Mouse (Mus musculus) G1E (cell line): ENCODE results near the gene Krtcap2. TPM values are rescaled to one million over a fixed set of nuclear protein-coding genes. Genes with fewer than 3 reads are reported as not detected.

Source experiments
- ATAC-seq: 2 replicates; pipeline ENCODE4 v1.8.0; 2016; ENCODE audit warnings: mild to moderate bottlenecking; ENCODE audit not compliant: insufficient number of reproducible peaks, poor library complexity, low FRiP score, severe bottlenecking; ENCODE audit errors: extremely low read depth
- DNase-seq: peaks from one replicate; pipeline ENCODE4 v3.0.0; 2012; ENCODE audit warnings: low spot score
- H3K27me3 ChIP-seq: 2 replicates; pipeline ENCODE4 v1.6.1; 2012; ENCODE audit warnings: mild to moderate bottlenecking, low read length, inconsistent platforms; ENCODE audit not compliant: insufficient read depth
- H3K36me3 ChIP-seq: replicated peaks from 2 replicates; pipeline ENCODE3; 2012; ENCODE audit warnings: mild to moderate bottlenecking, inconsistent platforms
- H3K4me1 ChIP-seq: 2 replicates; pipeline ENCODE4 v1.6.1; 2012; ENCODE audit warnings: low read depth, low read length, inconsistent platforms, mixed read lengths; ENCODE audit not compliant: insufficient read depth
- H3K4me3 ChIP-seq: 2 replicates; pipeline ENCODE4 v1.5.1; 2012; ENCODE audit warnings: low read depth, mild to moderate bottlenecking, inconsistent platforms, low read length, moderate library complexity, mixed read lengths
- H3K9me3 ChIP-seq: replicated peaks from 2 replicates; pipeline ENCODE4 v1.6.1; 2012; ENCODE audit warnings: inconsistent platforms
- CTCF ChIP-seq: IDR thresholded peaks from 2 replicates; pipeline ENCODE4 v1.5.1; 2012; ENCODE audit warnings: low read depth, low read length, inconsistent platforms, mixed read lengths
- GATA1 ChIP-seq: IDR thresholded peaks from 2 replicates; pipeline ENCODE4 v1.6.1; 2012; ENCODE audit warnings: borderline replicate concordance, low read length, inconsistent platforms, mixed read lengths
- GATA2 ChIP-seq: IDR thresholded peaks from 2 replicates; pipeline ENCODE4 v1.6.1; 2012; ENCODE audit warnings: low read depth, low read length, inconsistent platforms, borderline replicate concordance
- POLR2AphosphoS5 ChIP-seq: IDR thresholded peaks from 2 replicates; pipeline ENCODE4 v1.6.1; 2012; ENCODE audit warnings: low read depth, low read length, inconsistent platforms; ENCODE audit not compliant: insufficient replicate concordance
- TAL1 ChIP-seq: conservative IDR thresholded peaks from 2 replicates; pipeline ENCODE4 v1.6.1; 2012; ENCODE audit warnings: low read depth, low read length, inconsistent platforms, mixed read lengths
- polyA plus RNA-seq: library from polyadenylated mRNA; stranded (reverse); fragments of >175 nt; gene quantifications from 2 replicates; pipeline ENCODE4 v1.2.3, GENCODE M21; 2012
- total RNA-seq, 2 experiments: library from RNA; stranded (forward) in 1 of 2; stranded (reverse) in 1 of 2; fragments of 200-1000 nt in 1 of 2; fragments of >200 nt in 1 of 2; fragmentation: Nextera tagmentation in 1 of 2; gene quantifications; 2 replicates each; pipeline ENCODE4 v1.2.3; 2014 to 2017

The Krtcap2 gene
- total and polyA plus RNA-seq, 3 experiments = 86.4 to 145 (median 132) TPM

DNA sequence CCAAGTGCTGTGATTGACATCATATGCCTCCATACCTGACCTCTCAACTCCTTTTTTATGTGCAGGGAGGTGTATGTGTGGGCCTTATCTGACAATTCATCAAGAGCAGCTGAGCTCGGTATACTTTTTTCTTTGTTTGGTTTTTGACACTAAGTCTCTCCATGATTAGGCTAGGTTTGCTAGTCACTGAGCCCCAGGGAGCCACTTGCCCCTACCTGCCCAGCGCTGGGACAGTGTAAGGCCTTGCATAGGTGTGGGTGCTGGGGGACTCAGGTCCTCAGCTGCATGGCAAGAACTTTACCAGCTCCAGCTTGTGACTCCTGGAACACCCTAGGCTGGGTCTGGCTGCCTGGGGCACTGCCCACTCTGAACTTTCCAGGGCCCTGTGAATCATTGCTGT, 39.1 kb upstream of the Krtcap2 start:
- no peaks in the 10 kb centered on the region for H3K9me3 ChIP-seq
- H3K36me3 ChIP-seq = peaks cover 80% of the 10 kb centered on the region
- ATAC-seq (no peak), DNase-seq (no peak)
- no peak for TF ChIP-seq GATA1
- TF ChIP-seq GATA2 = no peak
- no peak for TF ChIP-seq CTCF
- TF ChIP-seq POLR2AphosphoS5 = no peak
- no peak for TF ChIP-seq TAL1
- H3K27me3 ChIP-seq = no peaks in the 10 kb centered on the region
- no peak overlapping the region for H3K4me3 ChIP-seq
- peaks cover 50% of the 10 kb centered on the region for H3K4me1 ChIP-seq

DNA sequence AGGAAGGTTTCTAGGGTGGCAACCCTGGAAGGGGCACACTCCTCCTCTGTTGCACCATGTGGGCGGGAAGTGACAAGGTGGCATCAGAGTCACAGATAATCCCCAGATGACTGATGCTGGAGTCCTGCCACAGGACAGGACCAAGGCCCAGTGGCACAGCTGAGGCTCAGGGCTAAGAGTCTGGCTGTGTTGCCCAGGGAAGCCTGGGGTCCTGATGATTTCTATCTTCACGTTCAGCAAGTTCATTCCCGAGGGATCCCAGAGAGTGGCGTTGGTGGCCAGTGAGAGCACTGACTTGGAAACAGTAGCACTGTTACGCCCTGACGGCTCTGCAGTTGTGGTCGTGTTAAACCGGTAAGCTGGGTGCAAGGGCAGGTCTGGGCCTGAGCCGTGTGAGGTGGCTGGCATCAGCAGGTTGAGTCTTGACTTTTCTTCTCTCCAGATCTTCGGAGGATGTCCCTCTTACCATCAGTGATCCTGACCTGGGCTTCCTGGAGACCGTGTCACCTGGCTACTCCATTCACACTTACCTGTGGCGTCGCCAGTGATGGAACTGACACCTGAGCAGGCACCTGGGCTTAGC, 37.6 kb upstream of the Krtcap2 start:
- TF ChIP-seq GATA1 = no peak
- TF ChIP-seq POLR2AphosphoS5 = no peak
- no peak for TF ChIP-seq TAL1
- no peak for TF ChIP-seq CTCF
- no peak for TF ChIP-seq GATA2
- Histone ChIP-seq H3K4me1 (peaks cover 60% of the 10 kb centered on the region), H3K27me3 (no peaks in the 10 kb centered on the region), H3K36me3 (peaks cover 90% of the 10 kb centered on the region), H3K4me3 (no peak overlapping the region), H3K9me3 (no peaks in the 10 kb centered on the region)
- DNase-seq (no peak), ATAC-seq (no peak)

DNA sequence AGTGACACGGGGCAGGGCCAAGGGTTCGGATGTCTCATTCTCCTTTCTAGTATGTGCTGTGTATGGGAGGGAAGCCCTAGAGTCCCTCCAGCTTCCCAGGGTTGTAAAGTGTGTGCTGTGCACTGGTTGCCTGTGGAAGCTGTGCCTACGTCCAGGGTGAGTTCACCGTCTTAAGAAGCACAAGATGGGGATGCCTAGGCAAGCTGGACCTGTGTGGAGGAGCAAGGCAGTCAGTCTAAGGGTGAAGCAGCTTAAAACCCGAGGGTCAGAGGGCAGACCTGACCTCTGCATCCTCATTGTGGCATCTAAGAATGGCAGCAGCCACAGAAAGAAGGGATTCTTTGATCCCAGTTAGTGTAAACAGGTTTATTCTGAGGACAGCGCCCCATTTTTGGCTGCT, 37.0 kb upstream of the Krtcap2 start:
- H3K4me1 ChIP-seq = peaks cover 56% of the 10 kb centered on the region
- peaks cover 90% of the 10 kb centered on the region for H3K36me3 ChIP-seq
- DNase-seq (no peak), ATAC-seq (no peak)
- no peaks in the 10 kb centered on the region for H3K9me3 ChIP-seq
- no peak for TF ChIP-seq TAL1
- no peak for TF ChIP-seq GATA1
- TF ChIP-seq CTCF = no peak
- no peak for TF ChIP-seq GATA2
- no peak for TF ChIP-seq POLR2AphosphoS5
- no peak overlapping the region for H3K4me3 ChIP-seq
- no peaks in the 10 kb centered on the region for H3K27me3 ChIP-seq

DNA sequence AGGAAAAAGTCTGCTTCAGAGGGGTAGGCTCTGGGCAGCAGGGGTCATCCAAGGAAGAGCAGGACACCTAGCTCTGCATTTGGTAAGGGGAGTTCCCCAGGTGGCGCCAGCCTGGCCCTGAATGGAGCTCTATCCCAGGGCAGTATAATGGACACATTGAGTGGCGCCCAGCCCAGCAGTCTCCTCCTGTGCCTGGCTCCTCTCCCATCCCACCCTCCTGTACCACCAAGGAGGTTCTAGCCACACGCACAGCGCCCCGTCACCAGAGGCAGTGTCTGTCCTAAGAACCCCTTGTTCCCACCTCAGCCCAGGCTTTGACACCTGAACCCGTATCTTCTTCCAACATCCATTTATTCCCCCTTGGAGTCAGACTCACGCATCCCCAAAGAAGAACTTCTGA, 36.0 kb upstream of the Krtcap2 start:
- Histone ChIP-seq H3K27me3 (no peaks in the 10 kb centered on the region), H3K9me3 (no peaks in the 10 kb centered on the region), H3K4me3 (no peak overlapping the region), H3K36me3 (peaks cover 80% of the 10 kb centered on the region), H3K4me1 (peaks cover 55% of the 10 kb centered on the region)
- TF ChIP-seq GATA1 = no peak
- no peak for TF ChIP-seq TAL1
- no peak for TF ChIP-seq GATA2
- TF ChIP-seq POLR2AphosphoS5 = no peak
- TF ChIP-seq CTCF = no peak
- no peak for ATAC-seq
- DNase-seq = no peak

DNA sequence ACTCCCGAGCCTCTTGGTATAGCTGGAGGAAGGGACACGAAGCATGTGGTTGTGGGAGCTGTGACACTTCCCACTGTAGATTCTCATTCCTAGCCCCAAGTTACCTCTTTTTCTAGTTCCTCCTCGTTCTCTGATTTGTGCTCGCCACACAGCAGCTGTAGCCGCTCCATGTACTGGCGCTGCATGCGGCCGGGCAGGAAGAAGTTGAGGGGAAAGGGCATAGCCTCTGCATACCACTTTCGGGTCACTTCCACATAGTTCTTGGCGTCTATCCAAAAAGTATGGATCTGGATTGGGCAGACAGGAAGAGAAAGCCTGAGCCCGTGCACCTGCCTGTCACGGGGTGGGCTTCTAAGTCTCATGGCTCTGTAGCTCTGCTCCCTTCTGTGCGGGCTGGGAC, 35.6 kb upstream of the Krtcap2 start:
- no peak for ATAC-seq
- Histone ChIP-seq H3K27me3 (no peaks in the 10 kb centered on the region), H3K4me3 (no peak overlapping the region), H3K9me3 (no peaks in the 10 kb centered on the region), H3K4me1 (peaks cover 59% of the 10 kb centered on the region), H3K36me3 (peaks cover 76% of the 10 kb centered on the region)
- TF ChIP-seq POLR2AphosphoS5 = no peak
- TF ChIP-seq CTCF = no peak
- TF ChIP-seq GATA2 = no peak
- no peak for TF ChIP-seq TAL1
- TF ChIP-seq GATA1 = no peak
- no peak for DNase-seq

DNA sequence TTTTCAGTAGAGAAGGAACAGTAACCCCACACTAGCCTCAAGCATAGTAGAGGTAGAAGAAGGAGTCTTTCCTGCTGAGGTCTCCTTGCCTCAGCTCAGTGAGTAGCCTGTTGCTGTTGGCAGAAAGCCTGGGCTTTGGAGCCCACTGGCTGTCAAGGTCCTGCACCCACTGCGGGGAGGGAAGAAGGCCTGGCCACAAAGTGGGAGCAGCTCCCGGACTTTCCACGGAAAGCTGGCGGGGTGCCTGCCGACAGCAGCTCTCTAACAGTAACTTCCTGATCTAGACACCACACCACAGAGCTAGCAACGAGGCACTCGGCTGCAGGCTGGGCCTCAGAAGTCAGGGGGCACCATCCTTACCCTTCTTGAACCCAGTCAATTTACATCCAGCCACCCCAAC, 35.0 kb upstream of the Krtcap2 start:
- ATAC-seq = no peak
- Histone ChIP-seq H3K27me3 (no peaks in the 10 kb centered on the region), H3K36me3 (peaks cover 70% of the 10 kb centered on the region), H3K4me1 (peaks cover 61% of the 10 kb centered on the region), H3K9me3 (no peaks in the 10 kb centered on the region), H3K4me3 (no peak overlapping the region)
- TF ChIP-seq TAL1 (no peak), POLR2AphosphoS5 (no peak), GATA1 (no peak), GATA2 (no peak), CTCF (no peak)
- no peak for DNase-seq
